Mouse (Mus musculus) heart, embryonic 14.5 days (tissue): ENCODE results near the gene Zdbf2. TPM values are rescaled to one million over a fixed set of nuclear protein-coding genes. Genes with fewer than 3 reads are reported as not detected.
"Not testable (repeated sequence)": the region's sequence is repeated elsewhere in the genome, so short reads cannot be mapped to it uniquely, and the experiment has no call there.

Experiments
- ATAC-seq: fragments of 200-750 bp; cut with Nextera tagmentation; 2 replicates; pipeline ENCODE4 v1.8.0; 2017; ENCODE audit warnings: low read depth, moderate TSS enrichment; ENCODE audit not compliant: insufficient number of reproducible peaks, insufficient read depth, low FRiP score
- H3K27ac ChIP-seq, 2 experiments: fragments of 200-500 bp in 1 of 2; fragments of 300-500 bp in 1 of 2; sonication (generic) in 1 of 2; replicated peaks in 1 of 2; 2 replicates each; pipeline ENCODE4 v1.5.1; 2012 to 2014; ENCODE audit warnings: low read depth in 2 of 2, low read length in 2 of 2, control low read depth in 1 of 2, mild to moderate bottlenecking in 1 of 2, mixed read lengths in 1 of 2; ENCODE audit not compliant: control insufficient read depth in 1 of 2, insufficient read depth in 1 of 2
- H3K27me3 ChIP-seq: fragments of 300-500 bp; sonication (generic); 2 replicates; pipeline ENCODE4 v1.6.1; 2014; ENCODE audit warnings: mild to moderate bottlenecking, low read length, control low read depth; ENCODE audit not compliant: control insufficient read depth, insufficient read depth
- H3K36me3 ChIP-seq: fragments of 300-500 bp; sonication (generic); 2 replicates; pipeline ENCODE4 v1.6.1; 2014; ENCODE audit warnings: mild to moderate bottlenecking, control low read depth, low read length, mixed read lengths; ENCODE audit not compliant: control insufficient read depth, insufficient read depth
- H3K4me1 ChIP-seq, 2 experiments: fragments of 200-500 bp in 1 of 2; fragments of 300-500 bp in 1 of 2; sonication (generic) in 1 of 2; 2 replicates each; pipeline ENCODE4 v1.6.1; 2012 to 2014; ENCODE audit warnings: low read length in 2 of 2, control low read depth in 1 of 2, mixed read lengths in 1 of 2; ENCODE audit not compliant: control insufficient read depth in 2 of 2, insufficient read depth in 2 of 2
- H3K4me2 ChIP-seq: fragments of 300-500 bp; sonication (generic); 2 replicates; pipeline ENCODE4 v1.6.1; 2014; ENCODE audit warnings: mild to moderate bottlenecking, low read length
- H3K4me3 ChIP-seq, 2 experiments: fragments of 200-500 bp in 1 of 2; fragments of 300-500 bp in 1 of 2; sonication (generic) in 1 of 2; 2 replicates each; pipeline ENCODE4 v1.5.1; 2012 to 2014; ENCODE audit warnings: low read length in 2 of 2, mild to moderate bottlenecking in 2 of 2, control low read depth in 1 of 2, low read depth in 1 of 2, moderate library complexity in 1 of 2; ENCODE audit not compliant: control insufficient read depth in 1 of 2, insufficient read depth in 1 of 2
- H3K9ac ChIP-seq: fragments of 300-500 bp; sonication (generic); 2 replicates; pipeline ENCODE4 v1.6.1; 2014; ENCODE audit warnings: mild to moderate bottlenecking, low read length
- H3K9me3 ChIP-seq: fragments of 300-500 bp; sonication (generic); 2 replicates; pipeline ENCODE4 v1.6.1; 2016; ENCODE audit warnings: low read length, control low read depth; ENCODE audit not compliant: control insufficient read depth
- WGBS: fragments of 180-500 bp; shearing (Covaris S2); extraction: QIAGEN DNeasy Blood & Tissue Kit; methylation state at CpG from one replicate; pipeline ENCODE4 v1.1.7; 2014; 5-methylcytosine and 5-hydroxymethylcytosine counted together
- microRNA-seq: library from miRNA; unstranded; fragments of <30 nt; microRNA quantifications from one replicate; pipeline ENCODE4, GENCODE M21; 2016
- polyA plus RNA-seq: library from polyadenylated mRNA; unstranded; fragments of >200 nt; fragmentation: Nextera tagmentation; extraction: Ambion mirVana; gene quantifications from 2 replicates; pipeline ENCODE4 v1.2.1, GENCODE M21; 2014

Gene Zdbf2
- polyA plus RNA-seq, 1 experiment from 2014 or later, result 8.7 TPM

DNA sequence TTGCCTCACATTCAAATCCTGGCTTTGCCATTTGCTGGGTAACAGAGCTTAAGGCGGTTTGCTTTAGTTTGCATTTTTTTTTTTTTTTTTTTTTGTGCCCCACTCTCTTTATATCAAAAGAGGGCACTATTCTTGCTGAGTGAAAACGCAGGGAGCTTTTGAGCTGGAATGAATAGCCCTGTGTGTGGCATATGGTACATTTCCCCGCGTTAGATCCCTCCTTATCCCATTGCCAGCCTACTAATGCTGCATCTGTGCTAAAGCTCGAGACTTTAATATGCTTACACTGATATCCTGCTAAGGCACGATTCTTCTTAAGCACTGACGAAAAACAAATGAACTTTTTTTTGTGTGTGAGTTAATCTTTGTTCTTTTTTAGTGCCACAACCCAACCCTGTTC is 20.9 kb downstream of the Zdbf2 start:
- no peaks in the 10 kb centered on the region for H3K9me3 ChIP-seq
- H3K4me2 ChIP-seq, result no peak overlapping the region
- H3K4me1 ChIP-seq, result no peaks in the 10 kb centered on the region
- H3K9ac ChIP-seq, result no peak overlapping the region
- 60% methylated on average over 7 of the region's 7 CpGs for WGBS
- ATAC-seq, result no peak
- H3K36me3 ChIP-seq, result no peaks in the 10 kb centered on the region
- H3K27ac ChIP-seq, result no peak overlapping the region
- no peak overlapping the region for H3K4me3 ChIP-seq
- H3K27me3 ChIP-seq, result no peaks in the 10 kb centered on the region

DNA sequence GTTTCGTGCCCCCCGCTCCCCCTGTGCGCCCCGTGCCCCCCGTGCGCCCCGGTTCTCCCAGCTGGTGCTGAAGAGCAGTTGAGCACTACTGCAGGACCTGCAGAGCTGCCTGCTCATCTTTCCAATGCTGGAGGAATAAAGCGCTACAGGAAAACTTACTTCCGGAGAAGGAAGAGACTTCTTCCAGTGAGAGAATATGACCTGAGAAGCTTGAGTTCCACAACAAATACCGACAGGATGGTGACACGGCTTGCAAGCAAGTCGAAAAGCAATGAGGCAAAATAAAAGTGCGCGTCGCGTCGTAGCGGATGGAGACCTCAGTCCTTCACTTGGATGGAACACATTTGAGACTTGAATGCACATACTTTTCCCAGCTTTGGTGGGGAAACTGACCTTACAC is 36.6 kb downstream of the Zdbf2 start:
- 49% methylated on average over 18 of the region's 18 CpGs for WGBS
- peaks cover 15% of the 10 kb centered on the region; the same call in 1 of the 2 replicates for H3K36me3 ChIP-seq
- ATAC-seq, result no peak
- no peaks in the 10 kb centered on the region for H3K4me1 ChIP-seq
- H3K27ac ChIP-seq, result no peak overlapping the region
- H3K9me3 ChIP-seq, result no peaks in the 10 kb centered on the region
- H3K9ac ChIP-seq, result no peak overlapping the region
- H3K27me3 ChIP-seq, result peaks cover 14% of the 10 kb centered on the region
- H3K4me2 ChIP-seq, result peak overlapping the region; percentile 49
- H3K4me3 ChIP-seq, result peak overlapping the region in 1 of 2 experiments; percentile 13; a peak in 2 of 4 replicates

DNA sequence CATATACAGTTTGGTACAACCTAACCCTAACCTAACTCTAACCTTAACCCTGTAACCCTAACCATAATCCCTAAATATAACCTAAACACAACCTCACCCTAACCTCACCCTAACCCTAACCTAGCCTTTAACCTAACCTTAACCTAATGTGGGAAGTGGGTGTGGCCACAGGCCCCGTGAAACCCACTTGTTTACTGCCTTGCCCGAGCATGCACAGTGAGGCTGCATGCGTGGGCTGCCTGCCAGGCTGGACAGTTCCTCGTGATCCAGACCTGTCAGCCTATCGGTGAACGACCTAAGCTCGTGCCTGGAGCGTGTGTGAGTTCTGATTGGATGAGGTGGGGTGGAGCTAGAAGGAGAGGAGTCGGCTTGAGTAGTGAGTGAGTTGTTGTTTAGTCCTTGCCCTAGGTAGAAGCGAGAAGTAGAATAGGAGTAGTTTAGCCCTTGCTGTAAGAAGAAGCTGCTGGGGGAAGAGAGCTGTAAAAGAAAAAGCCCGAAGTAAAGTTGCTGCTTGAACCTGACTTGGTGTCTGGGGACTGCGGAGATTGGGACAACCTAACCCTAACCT is 50.6 kb downstream of the Zdbf2 start:
- H3K9ac ChIP-seq, H3K9me3 ChIP-seq, H3K4me1 ChIP-seq, H3K36me3 ChIP-seq, H3K27ac ChIP-seq, H3K4me3 ChIP-seq, H3K27me3 ChIP-seq, H3K4me2 ChIP-seq, ATAC-seq: not testable (repeated sequence)
- WGBS, result 31% methylated on average over 12 of the region's 12 CpGs

Small RNA genes within 50 kb of the gene (microRNA-seq; reads per million reads assigned to microRNA genes)
- not detected for gene Gm24513

Other genes with a start within 250 kb of the Zdbf2 start
- 10.6 and 12.2 TPM in 2 replicates for gene Ino80d, start 158.6 kb upstream of the Zdbf2 start, polyA plus RNA-seq
- 358 and 403 TPM in 2 replicates for gene Eef1b2, start 96.4 kb upstream of the Zdbf2 start, polyA plus RNA-seq
- gene Ndufs1, start 96.4 kb upstream of the Zdbf2 start, polyA plus RNA-seq, result 382 and 415 TPM in 2 replicates
- gene Gpr1, start 58.7 kb upstream of the Zdbf2 start, polyA plus RNA-seq, result 0.09 and 0.20 TPM in 2 replicates
- gene Adam23, start 172.6 kb downstream of the Zdbf2 start, polyA plus RNA-seq, result 1.9 and 2.1 TPM in 2 replicates